Mouse (Mus musculus) ES-CJ7 (cell line): ENCODE measurements at regions not wholly inside any gene's neighbourhood (a gene's known extent, or its start where the extent isn't known, plus 50 kb on each side); places are given as distances from the start of the nearest gene placed in this dataset.

ENCODE experiments used
- DNase-seq: peaks from one replicate; pipeline ENCODE4 v3.0.0; 2011; ENCODE audit warnings: low read depth, low spot score

DNA sequence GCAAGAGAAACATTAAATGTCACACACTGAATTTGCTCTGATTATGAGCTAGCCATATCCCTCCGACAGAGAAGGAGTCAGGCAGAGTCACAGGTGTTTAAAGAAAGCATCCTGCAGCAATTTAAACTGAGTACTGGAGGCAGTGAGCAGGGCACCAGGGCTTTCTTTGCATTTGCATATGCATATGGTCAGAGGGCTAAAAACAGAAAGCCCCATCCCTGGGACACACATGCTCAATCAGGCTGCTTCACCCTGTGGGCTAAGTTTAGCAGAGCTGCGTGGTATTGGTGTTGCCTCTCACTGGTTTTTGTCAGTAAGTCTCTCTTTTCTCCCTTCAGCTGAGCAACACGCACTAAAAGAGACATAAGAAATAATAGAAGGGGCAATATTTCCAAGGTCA, 289.9 kb upstream of the Rps6ka3 start:
- no peak for DNase-seq

DNA sequence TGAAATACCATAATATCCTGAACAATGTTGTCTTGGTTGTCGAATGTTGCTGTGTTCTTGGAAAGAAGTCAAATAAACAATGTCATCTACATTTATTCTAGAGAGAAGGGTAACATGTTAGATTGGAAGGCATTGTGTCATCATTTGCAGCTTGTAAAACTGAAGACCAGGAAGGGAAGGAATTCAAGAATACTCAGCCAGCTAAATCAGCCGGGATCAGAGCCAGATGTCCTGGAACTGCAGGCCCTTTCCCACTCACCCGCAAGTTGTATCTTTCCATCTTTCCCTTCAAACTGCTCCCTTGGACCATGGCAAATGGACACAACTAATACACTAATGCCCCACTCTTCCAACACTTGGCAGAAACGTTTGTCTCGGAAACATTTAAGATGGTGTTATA, 288.7 kb upstream of the Rps6ka3 start:
- DNase-seq = no peak

DNA sequence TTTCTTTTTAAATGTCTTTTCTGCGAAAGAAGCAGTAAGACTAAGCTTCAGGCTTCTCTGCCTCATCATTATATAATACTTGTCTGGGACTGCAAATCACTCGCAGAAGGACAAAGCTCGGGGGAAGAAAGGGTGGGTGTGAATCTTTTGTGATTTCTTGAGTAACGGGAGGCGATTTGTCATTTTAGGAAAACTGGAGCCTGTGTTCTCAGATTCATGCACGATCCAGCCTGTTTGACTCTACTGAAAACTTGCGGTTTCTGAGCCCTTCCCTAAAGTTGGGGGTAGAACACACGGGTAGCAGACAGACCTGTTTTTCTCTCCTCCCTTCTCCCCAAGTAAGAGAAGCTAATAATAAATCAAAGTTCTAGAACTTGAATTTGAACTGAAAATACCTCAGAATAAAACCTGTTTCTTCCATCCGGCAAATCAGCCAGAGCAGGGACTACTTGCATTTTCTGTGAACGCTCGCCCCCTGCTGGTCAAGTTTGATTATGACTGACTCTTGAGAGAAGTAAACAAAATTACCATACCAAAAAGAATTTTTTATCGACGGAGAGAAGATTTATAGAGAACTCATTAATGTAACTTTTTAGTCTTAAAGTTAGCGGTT, 288.2 kb upstream of the Rps6ka3 start:
- DNase-seq = peak; percentile 48

DNA sequence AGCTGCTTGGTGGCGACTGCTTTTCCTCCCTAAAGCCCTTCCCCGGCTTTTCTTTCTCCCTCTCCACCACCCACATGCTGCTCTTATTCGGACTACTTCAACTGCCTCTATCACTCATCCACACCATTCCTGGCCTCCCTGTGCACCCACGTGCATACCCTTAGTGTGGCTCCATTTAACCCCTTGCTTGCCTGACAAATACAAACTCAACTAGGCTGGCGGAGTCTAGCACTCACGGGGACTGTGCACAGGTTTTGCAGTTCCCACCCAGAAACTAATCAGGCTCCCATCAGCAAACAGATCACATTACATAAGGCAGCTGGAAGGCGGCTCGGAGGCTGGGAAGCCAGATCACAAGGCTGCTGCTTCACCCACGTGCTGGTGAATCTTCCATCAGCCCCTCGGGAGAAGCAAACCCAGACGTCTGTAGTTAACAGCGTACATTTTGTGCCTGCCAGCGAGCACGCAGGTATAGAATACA, 287.0 kb upstream of the Rps6ka3 start:
- DNase-seq = no peak

DNA sequence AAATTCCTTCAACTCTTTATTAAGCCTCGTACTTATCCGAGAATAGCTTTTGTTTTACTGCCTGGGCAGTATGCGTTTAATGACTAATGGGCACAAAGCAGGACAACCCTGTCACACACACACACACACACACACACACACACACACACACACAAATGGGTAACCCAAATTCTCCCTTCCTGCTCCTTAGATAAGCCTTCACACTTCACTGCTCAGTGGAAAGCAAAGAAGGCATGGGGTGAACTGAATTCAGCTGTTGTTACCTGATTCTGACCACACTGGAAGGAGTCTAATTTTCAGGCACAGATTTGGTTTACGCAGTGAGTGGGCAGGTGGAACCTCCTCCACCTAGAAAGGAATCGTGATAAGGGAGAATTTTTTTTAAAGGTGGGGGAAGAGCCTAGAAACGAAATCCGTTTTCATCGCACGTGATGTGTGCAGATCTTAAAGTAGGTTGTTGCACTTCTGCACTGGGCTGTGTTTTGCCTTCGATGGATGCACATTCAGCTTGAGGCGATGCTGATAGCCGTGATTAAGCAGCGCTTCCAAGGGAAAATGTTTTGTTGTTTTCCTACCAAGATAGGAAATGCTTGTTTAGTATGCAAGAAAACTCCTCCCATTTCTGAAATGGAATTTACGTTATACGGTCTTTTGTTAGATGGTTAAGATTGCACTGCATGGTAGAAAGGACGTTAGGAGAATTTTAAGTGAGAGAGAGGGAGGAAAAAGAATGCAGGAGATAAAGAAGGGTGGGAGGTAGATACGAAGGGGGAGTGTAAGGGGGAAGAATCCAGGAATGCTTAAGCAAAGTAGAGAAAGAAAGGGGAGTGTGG, 286.2 kb upstream of the Rps6ka3 start:
- no peak for DNase-seq

DNA sequence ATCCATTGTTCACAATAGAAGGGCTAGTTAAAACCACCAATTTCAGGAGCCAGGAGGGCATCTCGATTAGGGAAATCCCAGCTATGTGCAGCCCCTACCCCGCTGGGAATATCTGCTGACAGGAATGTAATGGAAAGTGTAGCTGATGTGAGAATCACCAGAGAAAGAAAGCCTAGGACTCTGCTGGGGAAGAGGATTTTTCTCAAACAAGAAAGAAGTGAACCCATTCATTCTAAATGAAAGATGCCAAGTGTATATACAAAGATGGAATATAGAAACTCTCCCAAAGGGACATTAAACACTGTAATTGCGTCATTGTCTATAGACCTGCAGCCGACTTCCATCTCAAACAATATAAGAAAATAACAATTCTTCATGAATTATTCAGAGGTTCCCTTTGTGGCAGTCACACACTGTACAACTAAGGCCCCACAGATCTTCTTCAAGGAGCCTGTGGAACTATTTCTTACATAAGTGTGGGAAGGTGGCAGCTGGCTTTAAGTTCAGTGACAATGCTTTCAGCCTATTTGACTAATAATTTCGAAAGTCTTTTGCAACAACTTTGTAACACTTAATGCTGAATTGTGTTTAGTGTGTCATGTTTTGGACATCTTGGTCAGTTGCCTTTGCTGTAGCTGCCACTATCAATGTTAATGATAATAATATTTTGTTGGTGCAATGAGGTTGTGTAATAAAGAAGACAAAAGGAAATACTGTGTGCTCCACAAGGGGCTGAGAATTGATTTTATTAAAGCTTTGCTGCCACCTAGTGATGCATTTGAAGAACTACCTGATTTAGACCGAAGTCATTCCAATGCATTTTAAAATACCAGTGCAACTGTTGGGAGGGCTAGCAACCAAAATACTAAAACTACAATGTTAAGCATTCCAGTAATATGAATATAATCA, 285.4 kb upstream of the Rps6ka3 start:
- DNase-seq = peak; percentile 8

DNA sequence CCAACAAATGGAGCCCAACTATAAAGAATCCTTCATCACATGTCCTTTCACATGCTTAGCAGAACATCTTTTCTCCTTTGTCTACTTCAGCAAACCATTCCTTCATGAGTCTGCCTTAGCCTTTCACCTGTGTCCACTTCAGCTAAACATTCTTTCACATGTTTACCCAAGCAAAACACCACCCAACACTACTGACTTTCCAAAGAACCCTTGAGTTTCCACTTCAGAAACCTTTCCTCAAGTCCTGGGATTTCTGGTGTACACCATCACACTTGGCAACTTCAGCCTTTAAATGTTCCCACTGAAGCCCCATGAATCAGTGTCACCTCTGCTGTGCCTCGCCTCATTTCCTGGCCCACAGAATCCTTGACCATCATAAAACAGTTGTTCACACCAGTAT, 278.2 kb upstream of the Rps6ka3 start:
- DNase-seq = no peak

DNA sequence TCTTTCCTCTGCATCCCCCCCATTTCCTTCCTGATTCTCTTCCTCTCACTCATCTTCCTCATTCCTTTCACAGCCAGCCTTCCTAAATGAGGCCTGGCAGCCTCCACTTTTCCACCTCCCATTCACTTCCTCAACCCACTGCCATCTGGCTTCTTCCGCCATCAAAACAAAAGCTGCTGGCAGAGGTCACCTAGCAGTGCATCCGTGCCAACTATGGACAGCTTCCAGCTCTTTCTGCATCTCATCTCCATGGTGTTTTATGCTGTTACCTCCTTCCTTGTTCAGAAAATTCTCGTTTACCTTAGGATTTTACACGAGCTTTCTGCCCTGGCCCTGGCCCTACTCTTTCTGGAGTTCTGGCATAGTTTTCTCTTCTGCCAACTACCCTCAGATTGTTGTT, 262.9 kb upstream of the Rps6ka3 start:
- DNase-seq = no peak

DNA sequence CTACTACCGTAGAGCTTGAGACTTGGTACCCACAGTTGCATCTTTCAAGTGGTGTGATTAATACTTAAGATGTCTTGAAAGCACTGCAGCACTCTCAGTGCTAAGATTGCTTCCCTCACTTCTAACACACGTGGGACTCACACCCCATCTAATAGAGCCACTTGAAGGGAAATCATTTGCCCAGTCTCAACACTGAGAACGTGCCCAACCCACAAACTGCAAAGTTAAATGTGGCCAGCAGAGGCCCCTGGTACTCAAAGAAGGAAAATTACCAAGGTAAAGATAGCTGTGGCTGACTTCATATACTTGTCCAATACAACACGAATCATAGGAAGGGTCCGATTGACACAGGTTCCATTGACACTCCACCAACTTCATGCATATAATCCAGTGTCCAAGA, 238.4 kb upstream of the Rps6ka3 start:
- no peak for DNase-seq

DNA sequence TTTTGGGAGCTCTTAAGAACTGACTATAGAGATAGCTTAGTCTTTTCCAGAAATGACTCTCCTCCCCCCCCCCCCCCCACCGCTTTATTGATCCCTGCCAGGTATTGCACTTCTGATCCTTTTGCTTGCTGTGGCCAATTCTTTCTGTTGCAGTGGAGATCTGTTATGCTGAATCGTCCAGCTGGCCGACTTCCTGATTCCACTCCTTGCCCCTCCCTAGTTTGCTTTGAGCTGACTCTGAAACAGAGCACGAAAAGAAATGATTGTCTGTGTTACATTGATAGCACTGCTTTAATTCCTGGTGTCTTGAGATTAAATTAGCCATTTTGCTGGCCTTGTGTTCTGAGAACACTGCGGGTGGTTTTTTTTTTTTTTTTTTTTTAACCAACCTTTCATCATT, 233.5 kb upstream of the Rps6ka3 start:
- no peak for DNase-seq

DNA sequence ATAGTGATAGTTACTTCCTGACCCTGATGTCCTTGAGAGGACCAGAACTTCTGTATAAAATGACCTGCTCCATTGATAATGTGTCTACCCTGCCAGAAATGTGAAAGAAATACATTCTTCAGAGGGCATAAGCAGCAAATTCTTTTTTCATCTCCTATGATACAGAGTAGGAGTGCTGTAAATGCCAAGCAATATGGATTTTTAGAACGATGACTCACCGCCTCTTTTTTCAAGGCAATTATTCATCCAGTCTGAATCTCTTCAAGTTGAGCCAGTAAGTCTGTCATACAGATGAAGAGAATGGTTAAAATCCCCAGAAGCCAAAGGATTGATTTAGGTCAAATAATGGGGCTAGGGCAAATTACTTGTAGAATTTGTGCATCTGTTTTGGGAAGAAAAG, 225.4 kb upstream of the Rps6ka3 start:
- no peak for DNase-seq

DNA sequence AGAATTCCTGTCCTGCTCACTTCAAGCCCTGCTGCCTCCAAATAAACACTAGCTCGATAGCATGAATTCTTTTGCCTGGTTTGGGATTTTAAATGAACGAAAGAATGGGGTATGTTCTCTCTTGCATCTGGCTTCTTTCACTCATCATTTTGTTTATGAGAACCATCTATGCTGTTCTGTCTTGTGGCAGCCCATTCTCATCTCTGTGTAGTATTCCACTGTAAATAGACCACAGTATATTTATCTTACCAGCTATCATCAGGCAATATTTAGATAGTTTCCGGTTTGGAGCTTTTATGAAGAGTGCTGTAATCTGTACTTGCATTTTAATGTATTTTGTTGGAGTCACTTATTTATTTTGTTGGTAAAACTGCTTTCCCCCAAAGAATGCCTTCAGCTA, 222.4 kb upstream of the Rps6ka3 start:
- DNase-seq = no peak

DNA sequence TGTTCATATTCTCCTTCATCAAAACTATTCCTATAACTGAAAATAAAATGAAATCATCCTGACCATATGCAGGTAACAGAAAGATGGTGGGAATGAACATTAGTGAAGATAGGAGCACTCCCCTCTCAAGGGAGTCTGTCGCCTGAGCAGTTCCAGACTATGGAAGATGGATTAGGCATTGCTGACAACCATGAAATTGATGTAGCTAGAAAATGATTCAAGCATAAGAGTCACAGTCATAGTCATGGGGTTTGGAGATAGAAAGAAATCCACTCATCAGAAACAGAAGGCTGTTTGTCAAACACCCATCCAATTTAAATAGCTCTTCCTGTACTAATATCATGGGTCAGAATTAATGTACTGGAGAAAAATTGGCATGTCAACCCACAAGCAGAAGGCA, 191.2 kb upstream of the Rps6ka3 start:
- no peak for DNase-seq

DNA sequence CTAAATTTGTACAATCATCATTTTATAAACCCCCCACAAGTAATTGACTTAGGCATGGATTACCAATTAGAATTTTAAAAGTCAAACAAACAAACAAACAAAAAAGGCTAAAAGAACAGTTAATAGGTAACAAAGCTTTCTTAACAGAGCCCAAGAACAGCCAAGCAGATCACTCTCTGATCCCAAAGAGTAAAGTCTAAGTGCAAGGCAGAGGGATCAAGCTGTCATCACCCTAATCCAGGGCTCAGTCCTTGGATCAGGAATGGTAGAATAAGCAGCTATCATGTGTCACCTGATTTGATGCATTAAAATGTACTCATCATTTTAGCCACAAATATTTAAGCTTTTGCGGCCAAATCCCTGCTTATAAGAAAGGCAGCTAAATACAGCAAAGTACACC, 183.8 kb upstream of the Rps6ka3 start:
- DNase-seq = no peak

DNA sequence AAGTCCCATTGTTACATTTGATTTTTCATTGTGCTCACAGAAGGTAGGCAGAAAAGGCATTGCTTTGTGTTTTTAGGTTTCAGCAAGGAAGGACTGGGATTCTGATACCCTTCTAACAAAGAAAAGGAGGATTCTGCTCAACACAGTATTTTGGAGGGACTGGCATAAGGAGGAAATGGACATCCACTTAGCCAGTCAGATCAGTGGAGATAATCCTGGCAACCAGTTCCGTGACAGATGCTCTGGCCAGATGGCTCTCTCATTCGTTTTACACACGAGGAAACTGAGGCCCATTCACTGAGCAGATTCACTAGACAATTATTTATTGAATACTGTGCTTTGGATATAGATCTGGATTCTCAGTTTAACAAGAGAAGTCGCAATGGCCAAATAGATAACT, 178.2 kb upstream of the Rps6ka3 start:
- no peak for DNase-seq

DNA sequence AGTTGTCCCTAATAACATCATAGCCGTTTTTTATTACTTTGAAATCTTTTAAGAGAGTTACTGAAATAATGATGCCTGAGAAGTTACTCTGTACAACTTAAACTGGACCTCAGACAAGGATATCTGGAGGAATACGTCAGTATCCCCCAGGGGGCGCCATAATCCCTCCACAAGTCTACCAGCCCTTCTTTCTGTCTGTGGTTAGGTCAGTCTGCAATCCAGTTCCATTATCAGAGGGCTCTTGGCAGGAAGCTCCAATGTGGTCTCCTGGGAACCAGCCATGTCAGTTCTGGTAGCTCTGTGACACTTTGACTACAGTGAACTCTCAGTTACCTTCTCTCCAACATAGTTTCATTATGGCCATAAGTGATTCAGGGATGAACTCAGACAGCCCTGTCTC, 166.7 kb upstream of the Rps6ka3 start:
- DNase-seq = peak; percentile 43

DNA sequence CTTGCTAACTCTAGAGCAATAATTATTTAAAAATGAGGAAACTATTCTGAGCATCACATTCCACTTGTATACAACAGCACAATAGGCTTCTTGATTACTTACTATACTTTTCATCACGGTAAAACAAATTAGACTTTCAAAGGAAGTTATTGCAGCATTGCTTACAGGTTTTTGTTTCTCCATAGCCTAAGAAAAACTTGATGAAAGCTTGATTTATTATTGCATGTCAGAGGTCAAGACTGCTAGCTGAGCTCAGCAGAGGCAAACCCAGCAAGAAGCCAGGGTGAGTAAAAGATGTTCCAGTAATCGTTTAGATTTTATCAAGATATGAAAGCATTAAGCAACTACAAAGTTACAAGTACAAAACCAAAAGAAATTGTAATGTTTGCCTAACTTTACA, 162.2 kb upstream of the Rps6ka3 start:
- DNase-seq = no peak

DNA sequence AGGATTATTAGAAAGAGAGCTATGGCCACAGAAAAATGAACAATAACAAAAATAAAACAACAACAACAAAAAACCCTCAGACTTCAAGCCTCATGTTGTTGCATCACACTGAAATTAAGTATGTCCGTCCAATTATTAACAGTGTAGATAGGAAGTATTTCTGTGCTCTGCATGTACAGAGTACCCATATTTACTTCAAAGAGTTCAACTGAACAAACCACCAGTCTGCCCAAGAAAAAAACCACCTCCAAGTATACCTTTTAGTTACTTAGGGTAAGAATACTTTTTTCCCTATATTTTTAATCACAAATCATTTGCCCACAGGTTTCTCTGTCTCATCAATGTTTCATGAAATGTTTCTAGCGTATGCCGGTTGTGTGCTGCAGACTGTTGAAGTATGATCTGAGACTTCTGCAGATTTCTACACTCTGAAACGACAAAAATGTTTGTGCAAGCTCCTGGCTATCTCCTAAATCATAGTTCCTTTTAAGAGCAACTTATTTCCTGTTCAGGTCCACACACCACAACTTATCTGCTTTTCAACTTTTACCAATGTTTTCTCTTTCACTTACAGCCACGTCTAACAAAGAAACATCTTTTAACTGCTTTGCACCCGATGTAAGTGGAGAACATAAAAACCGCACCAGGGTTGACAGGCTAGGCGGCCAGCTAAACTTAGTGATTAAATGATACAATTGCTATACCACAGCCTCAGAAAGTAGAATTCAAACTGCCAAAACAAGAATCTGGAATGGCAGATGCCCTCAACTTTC, 154.2 kb upstream of the Rps6ka3 start:
- DNase-seq = no peak

DNA sequence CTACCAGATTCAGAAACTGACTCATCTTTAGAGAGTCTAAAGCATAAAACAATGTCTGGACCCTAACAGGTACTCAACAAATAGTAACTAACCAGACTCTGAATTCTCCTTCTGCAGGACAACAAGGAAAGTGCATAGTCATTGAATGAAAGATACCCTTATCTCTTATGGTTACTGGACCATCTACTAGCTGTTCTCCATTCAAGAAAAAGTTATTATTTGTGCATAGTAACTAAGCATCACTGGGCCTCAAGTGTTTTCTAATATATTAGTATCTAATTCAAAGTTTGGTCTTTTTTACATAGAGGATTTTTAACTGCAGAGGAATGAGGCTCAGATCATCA, 153.7 kb upstream of the Rps6ka3 start:
- DNase-seq = no peak

DNA sequence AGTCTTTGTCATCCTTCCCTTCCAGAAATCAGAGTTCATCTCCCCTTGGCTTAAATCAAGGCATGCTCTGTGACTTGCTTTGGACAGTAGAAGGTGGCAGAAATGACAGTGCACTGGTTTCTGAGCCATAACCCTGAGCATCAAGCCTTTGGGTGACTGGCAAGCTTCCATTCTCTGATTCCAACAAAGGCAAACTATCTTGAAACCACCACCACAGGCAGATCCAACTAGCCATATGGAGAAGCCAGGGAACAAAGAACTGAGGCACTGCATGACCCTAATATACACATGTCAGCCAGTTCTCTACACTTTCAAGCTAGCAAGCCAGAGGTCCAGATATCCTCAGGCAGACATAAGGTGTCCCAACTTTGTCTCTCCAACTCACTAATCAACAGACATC, 151.2 kb upstream of the Rps6ka3 start:
- DNase-seq = no peak

DNA sequence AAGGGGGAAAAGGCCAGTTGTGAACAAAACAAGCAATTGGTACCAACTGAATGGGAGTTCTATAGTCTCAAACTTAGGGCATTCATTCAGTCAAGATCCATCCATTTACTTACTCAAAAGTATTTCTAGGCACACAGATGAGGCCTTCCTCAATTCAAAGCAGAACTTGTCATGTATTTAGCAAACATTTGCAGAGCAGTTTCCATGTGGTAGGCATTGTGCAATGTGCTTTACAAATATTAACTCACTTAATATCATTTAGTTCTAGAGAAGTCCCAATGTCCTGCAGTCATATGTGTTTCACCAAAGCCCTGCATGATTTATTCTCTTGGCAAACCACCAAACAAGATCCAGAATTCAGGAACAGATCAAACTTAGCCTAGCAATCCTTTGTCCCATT, 148.8 kb upstream of the Rps6ka3 start:
- DNase-seq = no peak

DNA sequence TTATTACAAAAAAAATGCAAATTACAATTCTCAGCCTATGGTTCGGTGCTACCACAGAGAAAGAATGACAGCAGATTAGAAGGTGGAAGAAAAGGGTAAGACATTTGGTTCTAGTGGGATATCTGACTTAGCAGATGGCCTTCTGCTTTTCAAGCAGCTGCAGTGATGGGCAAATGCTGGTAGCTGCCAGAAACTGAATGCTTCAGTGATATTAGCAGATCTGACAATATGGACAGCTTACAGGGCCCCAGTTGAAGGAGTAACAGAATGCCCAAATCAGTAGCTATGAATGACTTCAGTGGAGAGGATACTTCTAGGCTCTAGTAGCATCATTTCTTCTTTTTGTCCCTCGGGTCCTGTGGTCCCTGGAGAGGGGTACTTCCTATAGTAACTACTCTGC, 143.9 kb upstream of the Rps6ka3 start:
- DNase-seq = no peak
